Mouse (Mus musculus): ENCODE results near the gene Fbxo27. TPM values are rescaled to one million over a fixed set of nuclear protein-coding genes. Genes with fewer than 3 reads are reported as not detected.
"Not testable (repeated sequence)": the region's sequence is repeated elsewhere in the genome, so short reads cannot be mapped to it uniquely, and the experiment has no call there.

Gene Fbxo27
- polyA plus RNA-seq, 1 experiment from 2014 or later: 6.1 TPM

DNA sequence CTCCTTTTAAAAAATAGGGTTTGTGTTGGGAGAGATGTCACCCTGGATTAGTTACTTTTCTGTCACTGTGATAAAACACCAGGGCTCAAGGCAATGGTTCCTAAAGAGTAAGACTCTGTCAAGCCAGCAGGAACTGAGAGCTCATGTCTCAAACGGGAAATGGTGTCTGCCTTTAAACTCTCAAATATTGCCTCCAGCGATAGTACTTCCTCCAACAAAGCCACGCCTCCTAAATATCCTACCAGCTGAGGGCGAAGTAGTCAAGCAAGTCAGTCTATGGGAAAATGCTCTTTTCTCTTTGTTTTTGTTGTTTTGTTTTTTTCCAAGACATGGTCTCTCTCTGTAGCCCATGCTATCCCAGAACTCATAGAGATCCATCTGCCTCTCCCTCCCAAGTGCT is 21.5 kb upstream of the Fbxo27 start:
- no peaks in the 10 kb centered on the region for H3K36me3 ChIP-seq (replicated peaks; ENCODE audit: control insufficient read depth, insufficient read depth, low read depth, low read length)
- WGBS: 54% methylated on average over 4 of the region's 4 CpGs
- no peak for ATAC-seq (replicated peaks; ENCODE audit: insufficient number of reproducible peaks, low FRiP score, low TSS enrichment, low read depth)

DNA sequence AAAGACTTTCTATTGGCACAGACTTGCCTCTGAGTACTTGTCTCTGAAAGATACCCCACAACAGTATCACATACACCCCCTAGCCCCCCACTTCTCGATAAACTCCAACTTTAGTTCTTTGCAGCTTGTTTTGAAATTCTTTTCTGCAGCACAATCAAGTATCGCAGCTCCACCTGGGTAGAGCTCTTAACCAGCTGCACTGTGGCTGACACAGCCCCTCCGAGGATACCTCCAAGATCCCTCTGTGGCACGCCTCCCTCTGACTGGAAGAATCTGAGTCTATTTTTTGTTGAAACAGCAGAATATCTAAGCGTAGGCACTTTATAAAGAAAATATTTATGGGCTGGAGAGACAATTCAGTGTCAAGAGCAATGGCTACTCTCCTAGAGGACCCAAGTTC is 20.4 kb upstream of the Fbxo27 start:
- WGBS: 89% methylated on average over 5 of the region's 5 CpGs
- ATAC-seq (replicated peaks; ENCODE audit: insufficient number of reproducible peaks, low FRiP score, low TSS enrichment, low read depth): no peak

More for the DNA sequence above, 21.5 kb upstream of the Fbxo27 start:
- peak; percentile 33 for DNase-seq (ENCODE audit: low spot score)
- no peaks in the 10 kb centered on the region for H3K4me1 ChIP-seq (ENCODE audit: control insufficient read depth, insufficient read depth, low read length)
- H3K27ac ChIP-seq (replicated peaks; ENCODE audit: low read depth, low read length): no peak overlapping the region
- no peak overlapping the region for H3K9ac ChIP-seq (replicated peaks; ENCODE audit: low read length)
- no peak overlapping the region for H3K4me2 ChIP-seq (ENCODE audit: low read depth, low read length)
- no peak overlapping the region for H3K4me3 ChIP-seq (ENCODE audit: low read depth, low read length)
- no peaks in the 10 kb centered on the region for H3K27me3 ChIP-seq (ENCODE audit: control insufficient read depth, insufficient read depth, low read length)
- no peaks in the 10 kb centered on the region for H3K9me3 ChIP-seq (replicated peaks; ENCODE audit: control insufficient read depth, low read length)

DNA sequence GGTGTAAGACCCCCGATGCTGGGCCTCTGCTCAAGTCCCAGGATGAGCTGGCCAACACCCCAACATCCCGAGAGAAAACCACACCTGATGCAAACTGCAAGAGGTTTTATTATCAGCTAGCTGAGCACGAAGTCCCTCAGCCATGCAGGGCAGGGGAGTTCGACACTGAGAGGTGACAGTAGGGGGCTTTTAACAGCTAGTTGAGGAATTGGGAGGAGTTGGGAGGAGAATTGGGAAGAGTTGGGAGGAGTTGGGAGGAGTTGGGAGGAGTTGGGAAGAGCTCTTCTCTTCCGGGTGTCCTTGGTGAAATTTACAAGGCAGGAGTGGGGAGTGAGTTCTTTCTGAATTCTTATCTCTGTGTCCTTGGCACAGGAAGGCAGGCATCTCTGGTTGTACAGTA is 19.9 kb upstream of the Fbxo27 start:
- H3K9me3 ChIP-seq (replicated peaks; ENCODE audit: control insufficient read depth, low read length); ATAC-seq (replicated peaks; ENCODE audit: insufficient number of reproducible peaks, low FRiP score, low TSS enrichment, low read depth); H3K9ac ChIP-seq (replicated peaks; ENCODE audit: low read length); DNase-seq (ENCODE audit: low spot score); H3K4me2 ChIP-seq (ENCODE audit: low read depth, low read length); H3K4me1 ChIP-seq (ENCODE audit: control insufficient read depth, insufficient read depth, low read length); H3K27me3 ChIP-seq (ENCODE audit: control insufficient read depth, insufficient read depth, low read length); H3K36me3 ChIP-seq (replicated peaks; ENCODE audit: control insufficient read depth, insufficient read depth, low read depth, low read length); H3K27ac ChIP-seq (replicated peaks; ENCODE audit: low read depth, low read length); H3K4me3 ChIP-seq (ENCODE audit: low read depth, low read length): not testable (repeated sequence)
- WGBS: 74% methylated on average over 5 of the region's 5 CpGs

More for the DNA sequence above, 20.4 kb upstream of the Fbxo27 start:
- no peak for DNase-seq (ENCODE audit: low spot score)
- no peaks in the 10 kb centered on the region for H3K27me3 ChIP-seq (ENCODE audit: control insufficient read depth, insufficient read depth, low read length)
- no peaks in the 10 kb centered on the region for H3K9me3 ChIP-seq (replicated peaks; ENCODE audit: control insufficient read depth, low read length)
- H3K36me3 ChIP-seq (replicated peaks; ENCODE audit: control insufficient read depth, insufficient read depth, low read depth, low read length): no peaks in the 10 kb centered on the region
- no peak overlapping the region for H3K4me3 ChIP-seq (ENCODE audit: low read depth, low read length)
- H3K9ac ChIP-seq (replicated peaks; ENCODE audit: low read length): no peak overlapping the region
- no peaks in the 10 kb centered on the region for H3K4me1 ChIP-seq (ENCODE audit: control insufficient read depth, insufficient read depth, low read length)
- H3K4me2 ChIP-seq (ENCODE audit: low read depth, low read length): no peak overlapping the region
- H3K27ac ChIP-seq (replicated peaks; ENCODE audit: low read depth, low read length): no peak overlapping the region

DNA sequence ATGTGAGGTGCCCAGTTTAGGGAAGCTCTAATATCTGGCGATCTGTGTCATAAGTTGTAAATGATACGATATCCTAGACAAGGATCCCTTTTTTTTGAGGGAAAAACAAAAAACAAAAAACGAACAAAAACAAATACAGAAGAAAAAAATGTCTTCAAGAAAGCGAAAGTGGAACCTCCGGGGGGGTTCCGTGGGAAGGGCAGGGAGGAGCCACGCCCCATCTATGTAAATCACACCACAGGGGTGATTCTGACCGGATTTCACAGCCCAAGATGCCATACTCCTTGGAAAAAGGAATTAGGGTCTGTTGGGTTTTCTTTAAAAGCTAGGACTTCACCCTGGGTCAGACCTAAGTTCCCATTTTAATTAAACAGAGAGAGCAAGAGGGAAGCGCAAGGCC is 17.7 kb upstream of the Fbxo27 start:
- Histone ChIP-seq H3K4me2 (ENCODE audit: low read depth, low read length) (no peak overlapping the region), H3K9ac (replicated peaks; ENCODE audit: low read length) (no peak overlapping the region), H3K4me3 (ENCODE audit: low read depth, low read length) (no peak overlapping the region), H3K4me1 (ENCODE audit: control insufficient read depth, insufficient read depth, low read length) (no peaks in the 10 kb centered on the region), H3K9me3 (replicated peaks; ENCODE audit: control insufficient read depth, low read length) (no peaks in the 10 kb centered on the region), H3K27me3 (ENCODE audit: control insufficient read depth, insufficient read depth, low read length) (no peaks in the 10 kb centered on the region), H3K27ac (replicated peaks; ENCODE audit: low read depth, low read length) (no peak overlapping the region), H3K36me3 (replicated peaks; ENCODE audit: control insufficient read depth, insufficient read depth, low read depth, low read length) (no peaks in the 10 kb centered on the region)
- DNase-seq (ENCODE audit: low spot score): no peak
- ATAC-seq (replicated peaks; ENCODE audit: insufficient number of reproducible peaks, low FRiP score, low TSS enrichment, low read depth): no peak
- WGBS: 76% methylated on average over 9 of the region's 9 CpGs

DNA sequence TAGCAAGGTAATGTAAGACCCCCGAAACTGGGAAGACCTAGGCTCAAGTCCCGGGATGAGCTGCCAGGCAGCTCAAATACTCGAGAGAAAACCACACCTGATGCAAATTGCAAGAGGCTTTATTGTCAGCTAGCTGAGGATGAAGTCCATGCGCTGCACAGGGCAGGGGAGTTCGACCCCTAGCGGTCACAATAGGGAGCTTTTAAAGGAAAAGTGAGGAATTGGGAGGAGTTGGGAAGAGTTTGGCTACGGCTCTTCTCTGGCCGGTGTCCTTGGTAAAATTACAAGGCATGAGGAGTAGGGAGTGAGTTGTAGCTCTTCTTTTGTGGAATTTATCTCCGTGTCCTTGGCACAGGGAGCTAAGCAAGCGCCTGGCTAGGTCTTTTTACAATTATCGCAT is 16.9 kb upstream of the Fbxo27 start:
- H3K4me3 ChIP-seq (ENCODE audit: low read depth, low read length): no peak overlapping the region
- DNase-seq (ENCODE audit: low spot score): peak; percentile 35
- WGBS: 39% methylated on average over 11 of the region's 11 CpGs
- no peaks in the 10 kb centered on the region for H3K27me3 ChIP-seq (ENCODE audit: control insufficient read depth, insufficient read depth, low read length)
- H3K9ac ChIP-seq (replicated peaks; ENCODE audit: low read length): no peak overlapping the region
- no peak overlapping the region for H3K4me2 ChIP-seq (ENCODE audit: low read depth, low read length)
- no peaks in the 10 kb centered on the region for H3K4me1 ChIP-seq (ENCODE audit: control insufficient read depth, insufficient read depth, low read length)
- H3K9me3 ChIP-seq (replicated peaks; ENCODE audit: control insufficient read depth, low read length): no peaks in the 10 kb centered on the region
- no peak overlapping the region for H3K27ac ChIP-seq (replicated peaks; ENCODE audit: low read depth, low read length)
- no peak for ATAC-seq (replicated peaks; ENCODE audit: insufficient number of reproducible peaks, low FRiP score, low TSS enrichment, low read depth)
- H3K36me3 ChIP-seq (replicated peaks; ENCODE audit: control insufficient read depth, insufficient read depth, low read depth, low read length): no peaks in the 10 kb centered on the region

DNA sequence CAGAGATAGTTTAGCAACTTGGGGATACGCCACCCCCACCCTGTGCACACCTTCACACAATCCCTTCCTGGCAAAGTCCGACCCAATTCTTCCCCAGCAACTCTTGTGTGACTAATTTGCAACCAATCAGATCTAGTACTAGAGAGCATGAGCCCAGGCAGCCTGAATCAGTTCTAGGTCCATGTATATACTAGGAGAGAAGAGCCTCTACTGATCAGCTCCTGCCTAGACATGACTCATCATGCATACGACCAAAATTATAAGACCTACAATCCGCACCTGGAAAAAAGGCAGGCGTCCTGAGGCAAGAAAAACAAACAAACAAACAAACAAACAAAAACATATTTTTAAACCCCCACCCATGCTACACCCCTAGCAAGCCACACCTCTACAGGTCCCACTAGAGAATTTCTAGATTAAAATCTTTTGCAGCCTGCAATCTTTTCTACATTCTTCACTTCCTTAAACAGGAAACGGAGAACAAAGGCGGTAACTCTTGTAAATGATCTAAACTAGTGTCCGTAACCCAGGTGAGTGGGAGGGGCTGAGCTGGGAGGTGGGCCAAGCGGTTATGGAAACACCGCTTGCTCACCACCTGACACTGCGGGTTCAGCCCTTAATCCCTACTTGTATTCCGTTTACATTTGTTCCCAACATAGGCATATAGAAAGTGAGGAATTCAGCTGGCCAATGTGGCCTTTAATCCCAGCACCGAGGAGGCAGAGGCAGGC is 15.7 kb upstream of the Fbxo27 start:
- H3K4me2 ChIP-seq (ENCODE audit: low read depth, low read length): no peak overlapping the region
- H3K27ac ChIP-seq (replicated peaks; ENCODE audit: low read depth, low read length): no peak overlapping the region
- ATAC-seq (replicated peaks; ENCODE audit: insufficient number of reproducible peaks, low FRiP score, low TSS enrichment, low read depth) (no peak), DNase-seq (ENCODE audit: low spot score) (no peak)
- H3K4me1 ChIP-seq (ENCODE audit: control insufficient read depth, insufficient read depth, low read length): no peaks in the 10 kb centered on the region
- no peak overlapping the region for H3K9ac ChIP-seq (replicated peaks; ENCODE audit: low read length)
- no peaks in the 10 kb centered on the region for H3K9me3 ChIP-seq (replicated peaks; ENCODE audit: control insufficient read depth, low read length)
- no peaks in the 10 kb centered on the region for H3K36me3 ChIP-seq (replicated peaks; ENCODE audit: control insufficient read depth, insufficient read depth, low read depth, low read length)
- H3K27me3 ChIP-seq (ENCODE audit: control insufficient read depth, insufficient read depth, low read length): no peaks in the 10 kb centered on the region
- no peak overlapping the region for H3K4me3 ChIP-seq (ENCODE audit: low read depth, low read length)
- 84% methylated on average over 13 of the region's 13 CpGs for WGBS

DNA sequence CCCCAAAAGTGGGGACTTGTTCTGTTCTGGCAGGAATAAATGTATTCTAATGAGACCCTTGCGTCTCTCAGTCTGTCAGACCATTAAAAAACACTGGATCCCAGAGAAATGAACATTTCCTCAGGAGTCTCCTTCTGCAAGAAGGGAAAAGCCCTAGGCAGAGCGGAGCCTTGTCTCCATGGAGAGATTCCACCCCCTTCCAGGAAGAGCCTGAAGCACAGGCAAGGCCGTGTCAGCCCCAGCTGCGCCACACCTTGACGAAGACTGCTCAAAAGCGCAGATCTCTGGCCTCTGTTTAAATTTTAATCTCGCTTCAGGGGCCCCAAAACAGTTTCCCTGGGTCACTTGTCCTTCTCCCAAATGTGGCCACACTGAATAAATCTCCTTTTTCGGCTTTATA is 15.0 kb upstream of the Fbxo27 start:
- Histone ChIP-seq H3K9ac (replicated peaks; ENCODE audit: low read length) (no peak overlapping the region), H3K4me1 (ENCODE audit: control insufficient read depth, insufficient read depth, low read length) (no peaks in the 10 kb centered on the region), H3K4me2 (ENCODE audit: low read depth, low read length) (no peak overlapping the region), H3K27ac (replicated peaks; ENCODE audit: low read depth, low read length) (no peak overlapping the region), H3K9me3 (replicated peaks; ENCODE audit: control insufficient read depth, low read length) (no peaks in the 10 kb centered on the region), H3K36me3 (replicated peaks; ENCODE audit: control insufficient read depth, insufficient read depth, low read depth, low read length) (no peaks in the 10 kb centered on the region), H3K4me3 (ENCODE audit: low read depth, low read length) (no peak overlapping the region), H3K27me3 (ENCODE audit: control insufficient read depth, insufficient read depth, low read length) (no peaks in the 10 kb centered on the region)
- no peak for DNase-seq (ENCODE audit: low spot score)
- no peak for ATAC-seq (replicated peaks; ENCODE audit: insufficient number of reproducible peaks, low FRiP score, low TSS enrichment, low read depth)
- 89% methylated on average over 8 of the region's 8 CpGs for WGBS

DNA sequence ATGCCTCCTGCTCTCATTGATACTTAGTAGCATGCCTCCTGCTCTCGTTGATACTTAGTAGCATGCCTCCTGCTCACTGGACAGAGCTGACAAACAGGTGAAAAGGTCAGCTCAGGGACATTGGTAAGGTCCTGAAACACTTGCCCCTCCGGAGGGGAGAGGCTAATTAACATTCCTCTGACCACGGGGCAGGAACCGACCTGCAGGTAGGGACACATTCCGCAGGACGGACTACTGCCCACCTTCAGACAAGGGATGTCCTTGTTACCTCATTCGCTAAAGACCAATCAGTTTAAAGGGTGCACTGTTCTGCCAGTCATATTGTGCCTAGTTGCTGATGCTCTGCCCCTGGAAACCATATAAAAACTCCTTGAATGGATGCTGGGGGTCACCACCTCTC is 1.6 kb upstream of the Fbxo27 start:
- Histone ChIP-seq H3K4me3 (ENCODE audit: low read depth, low read length) (no peak overlapping the region), H3K27me3 (ENCODE audit: control insufficient read depth, insufficient read depth, low read length) (no peaks in the 10 kb centered on the region), H3K9ac (replicated peaks; ENCODE audit: low read length) (no peak overlapping the region), H3K4me1 (ENCODE audit: control insufficient read depth, insufficient read depth, low read length) (peaks cover 2% of the 10 kb centered on the region), H3K4me2 (ENCODE audit: low read depth, low read length) (no peak overlapping the region), H3K27ac (replicated peaks; ENCODE audit: low read depth, low read length) (no peak overlapping the region), H3K36me3 (replicated peaks; ENCODE audit: control insufficient read depth, insufficient read depth, low read depth, low read length) (no peaks in the 10 kb centered on the region), H3K9me3 (replicated peaks; ENCODE audit: control insufficient read depth, low read length) (no peaks in the 10 kb centered on the region)
- ATAC-seq (replicated peaks; ENCODE audit: insufficient number of reproducible peaks, low FRiP score, low TSS enrichment, low read depth) (no peak), DNase-seq (ENCODE audit: low spot score) (no peak)
- 64% methylated on average over 7 of the region's 7 CpGs for WGBS
